Mouse (Mus musculus) ovary, postnatal 14 days (tissue): ENCODE results near the gene Iqce.
A peak's percentile ranks its signal among the peaks of the same experiment; 100 is the strongest.
"Not testable (repeated sequence)": the region's sequence is repeated elsewhere in the genome, so short reads cannot be mapped to it uniquely, and the experiment has no call there.

ENCODE experiments used
- DNase-seq: peaks from one replicate; pipeline ENCODE4 v3.0.0; 2022; ENCODE audit warnings: low spot score

Gene Iqce

GRCm38 (mm10) chr5:140704378-140705251 is 2.4 kb upstream of the Iqce start, which contains the start of gene Brat1:
Gene Brat1 (plus strand): TSS chr5:140705011.
- peak; percentile 98 for DNase-seq

- DNase-seq = peak; percentile 15
Measured at GRCm38 (mm10) chr5:140703480-140704377, 1.6 kb upstream of the Iqce start.

GRCm38 (mm10) chr5:140702618-140703175 is 519 bp upstream of the Iqce start:
- DNase-seq = peak; percentile 14

GRCm38 (mm10) chr5:140701661-140702060 is 517 bp downstream of the Iqce start:
- DNase-seq = peak; percentile 9

GRCm38 (mm10) chr5:140699776-140700175 is 2.4 kb downstream of the Iqce start:
- DNase-seq = no peak

- no peak for DNase-seq
Measured at GRCm38 (mm10) chr5:140695987-140696386, 6.2 kb downstream of the Iqce start.

- no peak for DNase-seq
Measured at GRCm38 (mm10) chr5:140688434-140688833, 13.7 kb downstream of the Iqce start.

GRCm38 (mm10) chr5:140684343-140685148 is 17.6 kb downstream of the Iqce start:
- no peak for DNase-seq

- no peak for DNase-seq
Measured at GRCm38 (mm10) chr5:140682113-140682512, 20.1 kb downstream of the Iqce start.

- no peak for DNase-seq
Measured at GRCm38 (mm10) chr5:140680950-140681349, 21.2 kb downstream of the Iqce start.

GRCm38 (mm10) chr5:140680051-140680450 is 22.1 kb downstream of the Iqce start:
- DNase-seq = no peak

GRCm38 (mm10) chr5:140677137-140677536 is 25.0 kb downstream of the Iqce start:
- no peak for DNase-seq

- DNase-seq = no peak
Measured at GRCm38 (mm10) chr5:140675640-140676039, 26.5 kb downstream of the Iqce start.

- DNase-seq = no peak
Measured at GRCm38 (mm10) chr5:140675079-140675478, 27.1 kb downstream of the Iqce start.

GRCm38 (mm10) chr5:140674036-140674435 is 28.1 kb downstream of the Iqce start:
- no peak for DNase-seq

- DNase-seq = not testable (repeated sequence)
Measured at GRCm38 (mm10) chr5:140672603-140673002, 29.6 kb downstream of the Iqce start.

GRCm38 (mm10) chr5:140672115-140672514 is 30.1 kb downstream of the Iqce start:
- DNase-seq = no peak

- peak; percentile 65 for DNase-seq
Measured at GRCm38 (mm10) chr5:140663621-140664180, 38.5 kb downstream of the Iqce start.

- no peak for DNase-seq
Measured at GRCm38 (mm10) chr5:140662741-140663592, 39.2 kb downstream of the Iqce start.
